Mouse (Mus musculus): Measurements from ENCODE around the gene Ttyh1. TPM values are rescaled to one million over a fixed set of nuclear protein-coding genes. Genes with fewer than 3 reads are reported as not detected.

Ttyh1 gene
- polyA plus RNA-seq, 1 experiment from 2014 or later: 97.4 TPM

DNA sequence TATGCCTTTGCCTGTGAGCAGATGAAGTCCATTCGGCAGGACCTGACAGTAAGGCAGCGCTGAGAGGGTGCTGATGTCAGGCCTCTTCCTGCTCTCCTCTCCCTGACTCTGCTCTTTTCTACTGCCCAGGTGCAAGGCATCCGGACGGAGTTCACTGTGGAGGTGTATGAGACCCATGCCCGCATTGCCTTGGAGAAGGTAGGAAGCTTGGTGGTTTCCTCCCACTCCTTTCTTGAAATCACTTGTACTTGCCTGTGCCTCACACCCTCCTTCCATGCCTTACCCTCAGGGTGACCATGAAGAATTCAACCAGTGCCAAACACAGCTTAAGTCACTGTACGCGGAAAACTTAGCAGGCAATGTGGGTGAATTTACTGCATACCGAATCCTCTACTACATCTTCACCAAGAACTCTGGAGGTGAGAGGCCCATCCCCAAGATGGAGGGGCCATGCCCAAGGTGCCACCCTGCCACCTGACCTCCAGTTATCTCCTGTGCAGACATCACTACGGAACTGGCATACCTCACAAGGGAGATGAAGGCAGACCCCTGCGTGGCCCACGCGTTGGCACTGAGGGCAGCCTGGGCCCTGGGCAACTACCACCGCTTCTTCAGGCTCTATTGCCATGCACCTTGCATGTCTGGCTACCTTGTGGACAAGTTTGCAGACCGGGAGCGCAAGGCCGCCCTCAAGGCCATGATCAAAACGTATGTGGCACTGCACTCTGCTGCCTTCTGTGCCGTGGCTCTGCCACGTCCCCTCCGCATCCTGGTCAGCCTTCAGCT is 25.8 kb downstream of the Ttyh1 start:
- 93% methylated on average over 20 of the region's 20 CpGs for WGBS
- H3K4me2 ChIP-seq (ENCODE audit: low read length): no peak overlapping the region
- H3K9me3 ChIP-seq (ENCODE audit: control insufficient read depth, low read length): no peaks in the 10 kb centered on the region
- H3K4me1 ChIP-seq (replicated peaks; ENCODE audit: control insufficient read depth, insufficient read depth, low read length): peaks cover 10% of the 10 kb centered on the region
- no peaks in the 10 kb centered on the region for H3K27me3 ChIP-seq (replicated peaks; ENCODE audit: control insufficient read depth, insufficient read depth, low read length)
- H3K9ac ChIP-seq (replicated peaks; ENCODE audit: low read depth, low read length): no peak overlapping the region
- no peak overlapping the region for H3K27ac ChIP-seq (ENCODE audit: low read length)
- H3K36me3 ChIP-seq (ENCODE audit: control insufficient read depth, insufficient read depth): peaks cover 62% of the 10 kb centered on the region
- ATAC-seq: no peak
- H3K4me3 ChIP-seq (replicated peaks; ENCODE audit: low read length): no peak overlapping the region

DNA sequence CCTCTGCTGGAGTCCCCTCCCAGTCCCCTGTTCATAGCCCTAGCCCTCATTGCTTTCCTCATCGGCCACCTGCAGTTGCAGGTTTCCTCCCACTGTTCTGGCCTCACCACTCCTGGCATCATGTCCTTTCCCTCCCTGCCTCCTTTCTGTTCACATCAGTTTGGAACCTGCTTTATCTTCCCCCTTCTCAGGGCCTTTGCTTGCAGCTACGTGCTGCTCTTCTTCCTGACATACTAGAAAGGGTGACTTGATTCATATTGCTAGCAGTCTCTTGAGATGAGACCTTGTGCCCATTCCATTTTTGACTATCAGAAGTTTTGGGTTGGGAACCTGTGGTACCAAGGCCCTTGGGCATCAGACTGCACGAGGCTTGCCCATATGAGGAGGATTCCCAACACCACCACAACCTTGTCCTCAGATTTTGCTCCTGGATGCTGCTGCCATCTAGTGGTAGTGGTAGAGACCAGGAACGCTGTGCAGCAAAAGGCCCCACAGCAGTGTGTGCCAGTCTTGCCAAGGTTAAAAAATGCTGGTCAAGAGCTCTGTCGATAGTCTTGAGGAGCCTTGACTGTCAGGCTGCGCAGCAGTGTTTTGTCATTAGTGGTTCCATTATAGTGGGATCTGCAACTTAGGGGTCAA is 26.5 kb downstream of the Ttyh1 start:
- Histone ChIP-seq H3K36me3 (ENCODE audit: control insufficient read depth, insufficient read depth) (peaks cover 60% of the 10 kb centered on the region), H3K27ac (ENCODE audit: low read length) (no peak overlapping the region), H3K9ac (replicated peaks; ENCODE audit: low read depth, low read length) (no peak overlapping the region), H3K4me3 (replicated peaks; ENCODE audit: low read length) (no peak overlapping the region), H3K27me3 (replicated peaks; ENCODE audit: control insufficient read depth, insufficient read depth, low read length) (no peaks in the 10 kb centered on the region), H3K9me3 (ENCODE audit: control insufficient read depth, low read length) (no peaks in the 10 kb centered on the region), H3K4me1 (replicated peaks; ENCODE audit: control insufficient read depth, insufficient read depth, low read length) (peaks cover 16% of the 10 kb centered on the region), H3K4me2 (ENCODE audit: low read length) (no peak overlapping the region)
- 66% methylated on average over 6 of the region's 6 CpGs for WGBS
- ATAC-seq: no peak

DNA sequence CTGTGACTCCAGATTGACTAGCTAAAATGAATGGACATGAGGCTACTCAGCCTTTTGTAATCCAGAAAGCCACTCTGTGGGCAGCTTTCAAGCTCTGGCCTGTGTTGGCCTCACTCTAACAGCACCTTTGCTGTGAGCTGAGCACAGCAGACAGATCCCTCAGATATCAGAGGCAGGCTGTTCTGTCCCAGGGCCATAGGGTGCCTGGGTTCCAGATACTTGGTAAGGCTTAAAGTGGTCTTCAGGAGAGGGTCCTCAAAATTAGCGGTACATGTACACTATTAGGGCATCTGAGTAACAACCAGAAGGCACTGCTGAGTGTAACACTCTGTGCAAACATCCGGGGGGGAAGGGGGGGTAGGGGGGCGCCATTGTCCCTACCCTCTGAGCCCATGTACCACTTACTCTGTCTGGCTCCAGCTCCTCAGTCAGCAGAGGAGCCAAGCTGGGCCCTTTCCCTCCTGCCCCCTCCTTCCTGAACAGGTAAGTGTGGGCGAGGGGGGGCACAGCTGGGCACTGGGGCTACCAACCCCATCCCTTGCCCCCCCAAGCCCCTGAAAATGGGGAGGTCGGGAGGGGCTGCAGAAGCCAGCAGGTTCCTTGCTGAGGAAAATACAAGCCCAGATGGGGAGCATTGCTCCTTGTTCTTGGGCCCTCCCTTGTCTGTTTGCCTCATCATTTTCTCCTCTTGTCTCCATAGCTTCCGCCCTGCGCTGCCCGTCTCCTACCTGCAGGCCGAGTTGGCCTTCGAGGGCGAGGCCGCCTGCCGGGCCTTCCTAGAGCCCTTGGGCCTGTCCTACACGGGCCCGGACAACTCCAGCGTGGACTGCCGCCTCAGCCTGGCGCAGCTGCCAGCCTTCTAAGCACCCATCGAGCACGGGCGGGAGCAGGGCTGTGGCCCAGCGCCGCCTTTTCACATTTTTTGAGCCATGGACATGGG is 27.3 kb downstream of the Ttyh1 start:
- no peak for ATAC-seq
- 92% methylated on average over 22 of the region's 23 CpGs for WGBS
- no peaks in the 10 kb centered on the region for H3K9me3 ChIP-seq (ENCODE audit: control insufficient read depth, low read length)

DNA sequence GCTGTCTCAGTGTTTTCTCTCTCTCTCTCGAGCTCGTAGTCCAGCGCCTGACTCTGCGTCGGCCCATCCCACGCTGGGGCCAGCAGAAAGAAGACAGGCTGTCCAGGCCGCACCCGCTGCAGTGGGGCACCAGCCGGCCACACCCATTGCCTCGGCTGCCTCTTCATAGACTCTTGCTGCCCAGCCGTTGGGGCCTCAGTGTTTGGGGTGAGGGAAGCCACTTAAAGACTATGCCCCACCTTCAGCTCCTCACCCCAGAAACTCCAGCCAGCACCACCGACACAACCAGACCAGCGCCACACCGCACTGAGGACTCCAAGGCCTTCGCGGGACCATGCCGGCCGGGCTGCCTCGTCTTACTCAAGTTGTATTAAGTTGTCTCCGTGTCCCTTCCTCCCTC is 28.2 kb downstream of the Ttyh1 start:
- Histone ChIP-seq H3K4me1 (replicated peaks; ENCODE audit: control insufficient read depth, insufficient read depth, low read length) (peaks cover 22% of the 10 kb centered on the region), H3K4me2 (ENCODE audit: low read length) (no peak overlapping the region), H3K9me3 (ENCODE audit: control insufficient read depth, low read length) (no peaks in the 10 kb centered on the region), H3K36me3 (ENCODE audit: control insufficient read depth, insufficient read depth) (peaks cover 44% of the 10 kb centered on the region), H3K27me3 (replicated peaks; ENCODE audit: control insufficient read depth, insufficient read depth, low read length) (peaks cover 11% of the 10 kb centered on the region), H3K27ac (ENCODE audit: low read length) (no peak overlapping the region), H3K9ac (replicated peaks; ENCODE audit: low read depth, low read length) (no peak overlapping the region), H3K4me3 (replicated peaks; ENCODE audit: low read length) (no peak overlapping the region)
- ATAC-seq: no peak
- WGBS: 90% methylated on average over 20 of the region's 20 CpGs

More for the DNA sequence above, 27.3 kb downstream of the Ttyh1 start:
- no peak overlapping the region for H3K4me2 ChIP-seq (ENCODE audit: low read length)
- H3K9ac ChIP-seq (replicated peaks; ENCODE audit: low read depth, low read length): no peak overlapping the region
- H3K27me3 ChIP-seq (replicated peaks; ENCODE audit: control insufficient read depth, insufficient read depth, low read length): peaks cover 5% of the 10 kb centered on the region
- no peak overlapping the region for H3K4me3 ChIP-seq (replicated peaks; ENCODE audit: low read length)
- peaks cover 21% of the 10 kb centered on the region for H3K4me1 ChIP-seq (replicated peaks; ENCODE audit: control insufficient read depth, insufficient read depth, low read length)
- H3K27ac ChIP-seq (ENCODE audit: low read length): no peak overlapping the region
- H3K36me3 ChIP-seq (ENCODE audit: control insufficient read depth, insufficient read depth): peaks cover 53% of the 10 kb centered on the region

DNA sequence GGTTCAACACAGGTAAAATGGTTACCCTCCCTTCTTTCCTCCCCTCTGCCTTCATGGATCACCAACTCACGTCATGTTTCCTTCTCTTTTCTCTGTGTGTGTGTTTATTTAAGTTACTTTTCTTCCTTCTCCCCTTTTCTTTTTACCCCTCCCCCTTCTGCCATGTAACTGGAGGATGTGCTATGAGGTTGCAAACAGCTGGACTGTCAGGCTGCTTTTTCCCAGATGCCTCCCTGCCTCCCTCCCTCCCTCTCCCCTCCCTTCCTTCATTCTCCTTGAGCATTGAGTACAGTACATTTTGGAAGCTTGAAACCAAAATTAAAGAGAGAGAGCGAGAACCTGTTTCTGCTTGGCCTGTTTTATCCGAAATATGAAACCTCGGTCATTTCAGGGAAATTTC is 28.6 kb downstream of the Ttyh1 start:
- peaks cover 39% of the 10 kb centered on the region for H3K36me3 ChIP-seq (ENCODE audit: control insufficient read depth, insufficient read depth)
- no peak overlapping the region for H3K4me2 ChIP-seq (ENCODE audit: low read length)
- no peak for ATAC-seq
- WGBS: 81% methylated on average over 4 of the region's 4 CpGs
- H3K9me3 ChIP-seq (ENCODE audit: control insufficient read depth, low read length): no peaks in the 10 kb centered on the region
- H3K9ac ChIP-seq (replicated peaks; ENCODE audit: low read depth, low read length): peak overlapping the region; percentile 89; the same call in 1 of the 2 replicates
- H3K4me3 ChIP-seq (replicated peaks; ENCODE audit: low read length): no peak overlapping the region
- H3K27ac ChIP-seq (ENCODE audit: low read length): no peak overlapping the region
- H3K4me1 ChIP-seq (replicated peaks; ENCODE audit: control insufficient read depth, insufficient read depth, low read length): peaks cover 22% of the 10 kb centered on the region
- H3K27me3 ChIP-seq (replicated peaks; ENCODE audit: control insufficient read depth, insufficient read depth, low read length): peaks cover 11% of the 10 kb centered on the region

DNA sequence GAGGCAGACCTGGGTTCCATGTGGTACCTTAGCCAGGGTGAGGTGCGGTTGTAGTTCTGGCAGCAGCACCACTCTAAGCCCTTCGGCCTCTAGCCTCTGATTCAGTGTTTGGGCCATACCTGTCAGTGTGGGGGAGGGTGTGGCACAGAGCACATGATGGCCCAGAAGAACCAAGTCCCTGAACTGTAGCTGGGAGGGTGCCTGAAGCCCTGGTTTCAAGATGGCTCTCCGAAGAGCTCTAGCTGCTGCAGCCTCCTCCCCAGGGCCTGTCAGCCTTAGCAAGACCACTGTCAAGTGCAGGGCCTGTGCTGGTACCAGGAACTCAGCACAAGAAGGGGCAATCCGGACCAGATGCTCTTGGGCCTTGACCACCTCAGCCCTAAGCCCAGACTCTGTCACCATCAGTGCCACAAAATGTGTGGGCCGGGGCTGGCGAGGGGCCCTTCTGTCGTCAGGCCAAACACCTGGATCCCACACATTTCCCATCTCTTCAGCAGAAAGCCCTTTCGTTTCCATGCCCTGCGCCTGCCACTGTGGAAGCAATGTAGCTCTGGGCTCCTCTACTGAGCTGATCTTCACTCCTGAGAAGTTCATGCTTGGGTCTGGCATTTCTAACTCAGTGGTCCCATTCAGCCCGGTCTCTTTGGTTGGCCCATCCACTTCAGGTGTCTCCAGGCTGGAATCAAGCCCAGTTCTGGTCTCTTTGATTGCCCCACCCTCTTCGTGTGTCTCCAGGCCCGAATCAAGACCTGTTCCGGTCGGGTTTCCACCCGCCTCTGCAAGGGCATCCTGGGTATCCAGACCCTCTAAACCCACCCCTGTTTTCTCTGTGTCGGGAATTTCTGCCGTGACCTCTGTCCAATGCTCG is 29.4 kb downstream of the Ttyh1 start:
- peak; percentile 26 for ATAC-seq
- peak overlapping the region; percentile 89 for H3K9ac ChIP-seq (replicated peaks; ENCODE audit: low read depth, low read length)
- peaks cover 32% of the 10 kb centered on the region for H3K36me3 ChIP-seq (ENCODE audit: control insufficient read depth, insufficient read depth)
- peaks cover 22% of the 10 kb centered on the region for H3K4me1 ChIP-seq (replicated peaks; ENCODE audit: control insufficient read depth, insufficient read depth, low read length)
- peak overlapping the region; percentile 93 for H3K27ac ChIP-seq (ENCODE audit: low read length)
- peaks cover 11% of the 10 kb centered on the region for H3K27me3 ChIP-seq (replicated peaks; ENCODE audit: control insufficient read depth, insufficient read depth, low read length)
- 27% methylated on average over 18 of the region's 18 CpGs for WGBS
- H3K4me3 ChIP-seq (replicated peaks; ENCODE audit: low read length): peak overlapping the region; percentile 74
- peak overlapping the region; percentile 75 for H3K4me2 ChIP-seq (ENCODE audit: low read length)
- no peaks in the 10 kb centered on the region for H3K9me3 ChIP-seq (ENCODE audit: control insufficient read depth, low read length)

DNA sequence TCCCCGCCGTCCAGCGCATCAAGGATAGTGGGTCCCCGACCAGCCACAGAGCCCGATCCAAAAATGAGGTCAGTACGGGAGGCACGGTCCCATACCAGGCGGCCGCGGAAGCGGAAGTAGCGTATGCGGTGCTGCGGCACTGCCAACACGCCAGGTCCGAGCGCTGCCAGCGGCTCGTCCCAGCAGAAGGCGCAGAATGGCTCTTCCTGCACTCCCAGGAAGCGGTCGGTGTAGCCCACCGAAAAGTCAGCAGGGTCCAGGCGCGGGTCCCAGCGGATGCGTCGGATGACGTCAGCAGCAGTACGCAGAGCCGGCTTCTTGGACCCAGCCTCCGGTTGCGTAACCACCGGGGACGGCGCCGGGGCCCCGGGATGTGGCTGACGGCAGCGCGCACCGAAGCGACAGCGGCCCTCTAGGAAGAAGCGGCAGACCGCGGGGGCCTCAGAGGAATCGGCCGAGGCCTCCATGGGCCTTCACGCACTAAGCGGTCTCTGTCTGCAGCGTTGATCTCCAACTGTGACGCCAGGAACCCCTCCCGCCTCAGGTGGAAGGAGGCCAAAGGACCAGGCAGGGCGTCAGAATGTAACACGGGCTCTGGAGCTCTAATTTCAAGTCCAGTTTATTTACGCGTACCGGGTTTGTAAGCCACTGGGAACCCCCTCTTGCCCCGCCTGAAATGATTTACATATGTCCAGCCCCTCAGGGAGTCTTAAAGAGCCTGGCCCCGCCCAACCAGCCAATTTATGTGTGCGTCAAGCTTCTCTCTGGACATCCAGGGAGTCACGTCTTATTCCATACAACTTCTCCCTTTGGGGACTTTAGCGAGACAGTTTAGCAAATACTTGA is 30.2 kb downstream of the Ttyh1 start:
- Histone ChIP-seq H3K27me3 (replicated peaks; ENCODE audit: control insufficient read depth, insufficient read depth, low read length) (peaks cover 11% of the 10 kb centered on the region), H3K36me3 (ENCODE audit: control insufficient read depth, insufficient read depth) (peaks cover 24% of the 10 kb centered on the region), H3K4me3 (replicated peaks; ENCODE audit: low read length) (peak overlapping the region; percentile 74), H3K9ac (replicated peaks; ENCODE audit: low read depth, low read length) (peak overlapping the region; percentile 89), H3K9me3 (ENCODE audit: control insufficient read depth, low read length) (no peaks in the 10 kb centered on the region), H3K27ac (ENCODE audit: low read length) (peak overlapping the region; percentile 93), H3K4me1 (replicated peaks; ENCODE audit: control insufficient read depth, insufficient read depth, low read length) (peaks cover 22% of the 10 kb centered on the region), H3K4me2 (ENCODE audit: low read length) (peak overlapping the region; percentile 75)
- WGBS: under 1% methylated on average over 63 of the region's 64 CpGs
- ATAC-seq: peak; percentile 79

DNA sequence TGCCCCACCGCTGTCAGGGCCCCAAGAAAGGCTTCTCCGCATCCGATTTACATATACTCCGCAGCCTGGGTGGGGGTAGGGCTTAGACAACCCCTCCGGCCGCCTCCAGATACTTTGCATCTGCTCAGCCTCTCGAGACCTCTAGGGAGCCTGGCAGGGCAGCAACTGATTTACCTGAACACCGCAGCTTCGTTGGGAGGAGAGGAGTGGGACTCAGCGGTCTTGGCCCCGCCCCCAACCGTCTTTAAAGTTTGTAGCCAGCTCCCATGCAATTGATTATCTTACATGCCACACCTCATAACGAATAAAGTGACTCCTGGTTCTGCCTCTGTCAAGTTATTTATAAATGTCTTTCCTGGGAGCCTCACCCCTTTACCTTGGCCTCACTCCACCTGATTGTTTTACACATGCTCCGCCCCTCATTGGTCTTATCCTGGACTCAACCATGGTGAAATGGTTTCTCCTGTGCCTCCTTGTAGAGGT is 30.9 kb downstream of the Ttyh1 start, which contains the start of gene Leng9:
Gene Leng9, minus strand, starts transcription at position 316 of the 483 bp plus-strand sequence.
- peaks cover 22% of the 10 kb centered on the region for H3K4me1 ChIP-seq (replicated peaks; ENCODE audit: control insufficient read depth, insufficient read depth, low read length)
- peak within 1 kb of the TSS; percentile 75 for H3K4me2 ChIP-seq (ENCODE audit: low read length)
- H3K27me3 ChIP-seq (replicated peaks; ENCODE audit: control insufficient read depth, insufficient read depth, low read length): peaks cover 11% of the 10 kb centered on the region
- H3K4me3 ChIP-seq (replicated peaks; ENCODE audit: low read length): peak within 1 kb of the TSS; percentile 74
- peak; percentile 19 for ATAC-seq
- H3K9me3 ChIP-seq (ENCODE audit: control insufficient read depth, low read length): no peaks in the 10 kb centered on the region
- peak within 1 kb of the TSS; percentile 89 for H3K9ac ChIP-seq (replicated peaks; ENCODE audit: low read depth, low read length)
- under 1% methylated on average over 14 of the region's 14 CpGs for WGBS
- H3K36me3 ChIP-seq (ENCODE audit: control insufficient read depth, insufficient read depth): peaks cover 17% of the 10 kb centered on the region
- peak within 1 kb of the TSS; percentile 93 for H3K27ac ChIP-seq (ENCODE audit: low read length)

Data from forebrain, embryonic 16.5 days (tissue).